Mouse (Mus musculus) intestine, postnatal 0 days (tissue): ENCODE measurements around the gene Uaca. TPM values are rescaled to one million over a fixed set of nuclear protein-coding genes. Genes with fewer than 3 reads are reported as not detected.

Experiments
- ATAC-seq: fragments of 200-750 bp; cut with Nextera tagmentation; 2 replicates; pipeline ENCODE4 v1.8.0; 2017; ENCODE audit warnings: mild to moderate bottlenecking, moderate TSS enrichment, moderate library complexity
- H3K27ac ChIP-seq: fragments of 300-500 bp; sonication (generic); 2 replicates; pipeline ENCODE4 v1.5.1; 2014; ENCODE audit warnings: mild to moderate bottlenecking, low read depth, low read length, moderate library complexity
- H3K27me3 ChIP-seq: fragments of 300-500 bp; sonication (generic); replicated peaks from 2 replicates; pipeline ENCODE4 v1.6.1; 2014; ENCODE audit warnings: low read length, mixed read lengths; ENCODE audit not compliant: control insufficient read depth, insufficient read depth
- H3K36me3 ChIP-seq: fragments of 300-500 bp; sonication (generic); 2 replicates; pipeline ENCODE4 v1.6.1; 2014; ENCODE audit warnings: mild to moderate bottlenecking, moderate library complexity; ENCODE audit not compliant: control insufficient read depth, insufficient read depth
- H3K4me1 ChIP-seq: fragments of 300-500 bp; sonication (generic); replicated peaks from 2 replicates; pipeline ENCODE4 v1.6.1; 2014; ENCODE audit warnings: antibody characterized with exemption, low read length, mixed read lengths; ENCODE audit not compliant: control insufficient read depth, insufficient read depth
- H3K4me2 ChIP-seq: fragments of 300-500 bp; sonication (generic); replicated peaks from 2 replicates; pipeline ENCODE4 v1.6.1; 2014; ENCODE audit warnings: low read depth, mild to moderate bottlenecking, moderate library complexity
- H3K4me3 ChIP-seq: fragments of 300-500 bp; sonication (generic); 2 replicates; pipeline ENCODE4 v1.5.1; 2014; ENCODE audit warnings: low read depth, low read length
- H3K9ac ChIP-seq: fragments of 300-500 bp; sonication (generic); 2 replicates; pipeline ENCODE4 v1.6.1; 2014; ENCODE audit warnings: mild to moderate bottlenecking, low read depth, low read length
- H3K9me3 ChIP-seq: fragments of 300-500 bp; sonication (generic); 2 replicates; pipeline ENCODE4 v1.6.1; 2016; ENCODE audit warnings: mixed run types; ENCODE audit not compliant: control insufficient read depth
- CTCF ChIP-seq: sonication (generic); IDR thresholded peaks from 2 replicates; pipeline ENCODE4 v1.5.1; 2016; ENCODE audit warnings: low read depth, mild to moderate bottlenecking, control low read depth, antibody characterized with exemption, moderate library complexity
- WGBS: fragments of 180-500 bp; shearing (Covaris S2); extraction: QIAGEN DNeasy Blood & Tissue Kit; methylation state at CpG from one replicate; pipeline ENCODE4 v1.1.7; 2014; 5-methylcytosine and 5-hydroxymethylcytosine counted together
- polyA plus RNA-seq: library from polyadenylated mRNA; unstranded; fragments of >200 nt; fragmentation: Nextera tagmentation; extraction: Ambion mirVana; gene quantifications from 2 replicates; pipeline ENCODE4 v1.2.1, GENCODE M21; 2015

The Uaca gene
- polyA plus RNA-seq, 1 experiment from 2014 or later, result 34.6 TPM

- 0 out of 2 replicates have a peak, but pooled peaks cover 4% of the 10 kb centered on the region for H3K4me1 ChIP-seq
- 64% methylated on average over 10 of the region's 10 CpGs for WGBS
These were observed 34.8 kb upstream of the Uaca start for GRCm38 (mm10) chr9:60759436-60760007.

GRCm38 (mm10) chr9:60765181-60765580 lies 29.2 kb upstream of the Uaca start:
- TF ChIP-seq CTCF, result no peak
- Histone ChIP-seq H3K36me3 (no peaks in the 10 kb centered on the region), H3K9ac (no peak overlapping the region), H3K4me1 (no peaks in the 10 kb centered on the region), H3K27ac (no peak overlapping the region), H3K9me3 (no peaks in the 10 kb centered on the region), H3K4me3 (no peak overlapping the region), H3K27me3 (no peaks in the 10 kb centered on the region), H3K4me2 (no peak overlapping the region)
- 38% methylated on average over 2 of the region's 2 CpGs for WGBS
- ATAC-seq, result no peak

More at GRCm38 (mm10) chr9:60759436-60760007, 34.8 kb upstream of the Uaca start:
- H3K4me3 ChIP-seq, result no peak overlapping the region
- TF ChIP-seq CTCF, result no peak
- no peak overlapping the region for H3K27ac ChIP-seq
- H3K9ac ChIP-seq, result no peak overlapping the region
- ATAC-seq, result no peak
- no peak overlapping the region for H3K4me2 ChIP-seq
- H3K27me3 ChIP-seq, result no peaks in the 10 kb centered on the region
- no peaks in the 10 kb centered on the region for H3K9me3 ChIP-seq
- H3K36me3 ChIP-seq, result no peaks in the 10 kb centered on the region

- Histone ChIP-seq H3K36me3 (no peaks in the 10 kb centered on the region), H3K9me3 (no peaks in the 10 kb centered on the region), H3K27ac (no peak overlapping the region), H3K9ac (no peak overlapping the region), H3K27me3 (no peaks in the 10 kb centered on the region), H3K4me3 (no peak overlapping the region), H3K4me1 (no peaks in the 10 kb centered on the region), H3K4me2 (no peak overlapping the region)
- 81% methylated on average over 9 of the region's 9 CpGs for WGBS
- no peak for TF ChIP-seq CTCF
- ATAC-seq, result no peak
These were observed 25.9 kb upstream of the Uaca start for GRCm38 (mm10) chr9:60768393-60768792.

- H3K4me3 ChIP-seq, result no peak overlapping the region
- ATAC-seq, result no peak
- no peak overlapping the region for H3K4me2 ChIP-seq
- no peaks in the 10 kb centered on the region for H3K4me1 ChIP-seq
- H3K36me3 ChIP-seq, result no peaks in the 10 kb centered on the region
- no peak overlapping the region for H3K27ac ChIP-seq
- no peak overlapping the region for H3K9ac ChIP-seq
- H3K9me3 ChIP-seq, result no peaks in the 10 kb centered on the region
- no peak for TF ChIP-seq CTCF
- 70% methylated on average over 6 of the region's 6 CpGs for WGBS
- no peaks in the 10 kb centered on the region for H3K27me3 ChIP-seq
These were observed 24.6 kb upstream of the Uaca start for GRCm38 (mm10) chr9:60769711-60770111.

DNA sequence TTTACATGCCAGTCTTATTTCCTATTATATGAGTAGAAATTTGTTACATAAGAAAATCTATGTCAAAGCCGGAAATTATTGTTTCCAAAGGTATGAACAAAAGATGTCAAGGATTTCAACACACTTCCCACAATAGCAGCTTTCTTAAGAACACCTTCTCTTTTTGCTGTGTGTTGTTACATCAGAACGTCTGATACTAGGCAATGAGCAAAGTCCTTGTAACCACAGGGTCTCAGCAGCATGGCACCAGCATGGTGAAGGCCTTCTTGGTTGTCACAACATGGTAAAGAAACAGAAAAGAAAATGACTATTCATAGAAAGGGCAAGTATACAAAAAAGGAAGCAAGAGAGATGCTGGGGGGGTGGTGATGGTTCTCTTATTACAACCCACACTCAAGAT lies 20.6 kb upstream of the Uaca start:
- ATAC-seq, result no peak
- no peaks in the 10 kb centered on the region for H3K9me3 ChIP-seq
- no peak for TF ChIP-seq CTCF
- no peak overlapping the region for H3K4me3 ChIP-seq
- H3K4me1 ChIP-seq, result no peaks in the 10 kb centered on the region
- H3K4me2 ChIP-seq, result no peak overlapping the region
- no peaks in the 10 kb centered on the region for H3K36me3 ChIP-seq
- H3K27me3 ChIP-seq, result no peaks in the 10 kb centered on the region
- H3K27ac ChIP-seq, result no peak overlapping the region
- no peak overlapping the region for H3K9ac ChIP-seq
- WGBS, result 80% methylated on average over 2 of the region's 2 CpGs

- H3K4me1 ChIP-seq, result no peaks in the 10 kb centered on the region
- no peaks in the 10 kb centered on the region for H3K9me3 ChIP-seq
- H3K27me3 ChIP-seq, result no peaks in the 10 kb centered on the region
- no peak overlapping the region for H3K4me2 ChIP-seq
- TF ChIP-seq CTCF, result no peak
- no peak overlapping the region for H3K9ac ChIP-seq
- 78% methylated on average over 9 of the region's 9 CpGs for WGBS
- H3K4me3 ChIP-seq, result no peak overlapping the region
- H3K36me3 ChIP-seq, result no peaks in the 10 kb centered on the region
- no peak overlapping the region for H3K27ac ChIP-seq
- ATAC-seq, result no peak
These were observed 17.4 kb upstream of the Uaca start for GRCm38 (mm10) chr9:60776899-60777298.
